Mouse (Mus musculus) urinary bladder, postnatal 4 days (tissue): ENCODE data around the gene Olfr1256.

Experiments used
- DNase-seq, 2 experiments: peaks; one replicate each; pipeline ENCODE4 v3.0.0; 2021 to 2022; ENCODE audit warnings: low spot score in 2 of 2

Olfr1256 gene

GRCm38 (mm10) chr2:89841455-89841854 lies at the start of gene Olfr1256:
Gene Olfr1256 (minus strand): TSS chr2:89841555.
- no peak for DNase-seq

DNA sequence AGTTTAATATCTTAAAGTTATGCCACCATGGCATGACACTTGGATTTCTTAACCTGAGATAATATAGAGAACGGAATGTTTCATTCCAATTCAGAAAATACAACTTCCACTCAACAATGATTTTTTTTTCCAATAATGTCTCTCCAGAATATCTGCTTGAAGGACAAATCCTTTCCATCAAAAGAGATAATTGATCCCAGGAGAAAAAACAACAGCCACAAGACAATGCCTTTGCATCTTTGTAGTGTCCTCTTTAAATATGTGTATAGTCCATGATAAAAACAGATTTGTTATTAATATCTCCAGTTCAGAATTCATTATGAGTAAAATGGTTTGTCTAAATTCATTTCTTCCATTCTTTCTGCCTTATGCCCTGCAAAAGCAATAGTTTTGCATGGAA lies 36.8 kb upstream of the Olfr1256 start, which contains the start of gene Olfr1257:
Olfr1257 (plus strand) TSS at position 301 of the 400 bp plus-strand sequence.
- no peak for DNase-seq

DNA sequence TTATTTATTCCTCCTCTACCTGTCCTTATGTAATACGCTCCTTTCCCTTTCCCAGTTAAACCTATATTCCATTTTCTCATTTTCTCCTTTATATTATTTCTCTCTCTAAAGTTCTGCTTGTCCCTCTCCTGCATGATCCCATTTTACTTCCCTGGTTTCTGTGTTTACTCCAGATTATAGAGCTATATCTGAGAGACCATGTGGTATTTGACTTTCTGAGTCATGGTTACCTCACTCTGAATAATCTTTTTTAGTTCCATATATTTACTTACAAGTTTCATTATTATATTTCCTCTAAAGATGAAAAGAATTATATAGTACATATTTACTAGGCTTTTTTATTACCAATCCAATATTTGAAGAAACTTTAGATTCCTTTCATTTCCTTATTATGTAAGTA lies 7.9 kb upstream of the Olfr1256 start:
- no peak for DNase-seq

GRCm38 (mm10) chr2:89848105-89848504 lies 6.8 kb upstream of the Olfr1256 start, which contains the start of gene Olfr48:
Gene Olfr48 (minus strand): TSS chr2:89848205.
- DNase-seq, result no peak

- no peak for DNase-seq
These were observed 21.1 kb downstream of the Olfr1256 start for GRCm38 (mm10) chr2:89820216-89820615.

DNA sequence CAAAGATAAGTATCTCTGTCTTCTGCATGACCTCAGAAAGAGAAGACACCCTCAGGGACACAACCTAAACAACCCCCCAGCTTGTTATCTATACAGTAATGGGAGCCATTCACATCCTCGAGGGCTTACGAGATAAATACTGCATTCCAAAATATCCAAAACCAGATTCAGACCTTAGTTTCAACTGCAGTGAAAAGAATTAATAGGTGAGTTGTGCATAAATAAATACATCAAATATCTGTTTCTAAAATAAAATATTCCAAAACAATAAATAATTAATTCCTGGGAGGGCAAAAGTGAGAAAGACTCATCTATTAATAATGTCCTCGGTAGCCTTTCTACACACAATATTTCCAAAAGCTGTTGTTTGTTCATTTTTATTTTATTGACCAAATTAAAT lies 29.6 kb downstream of the Olfr1256 start, which contains the start of gene Olfr1255:
Olfr1255 (plus strand) TSS at position 301 of the 400 bp plus-strand sequence.
- no peak for DNase-seq

- no peak for DNase-seq
These were observed 30.6 kb downstream of the Olfr1256 start for GRCm38 (mm10) chr2:89810751-89811150.

DNA sequence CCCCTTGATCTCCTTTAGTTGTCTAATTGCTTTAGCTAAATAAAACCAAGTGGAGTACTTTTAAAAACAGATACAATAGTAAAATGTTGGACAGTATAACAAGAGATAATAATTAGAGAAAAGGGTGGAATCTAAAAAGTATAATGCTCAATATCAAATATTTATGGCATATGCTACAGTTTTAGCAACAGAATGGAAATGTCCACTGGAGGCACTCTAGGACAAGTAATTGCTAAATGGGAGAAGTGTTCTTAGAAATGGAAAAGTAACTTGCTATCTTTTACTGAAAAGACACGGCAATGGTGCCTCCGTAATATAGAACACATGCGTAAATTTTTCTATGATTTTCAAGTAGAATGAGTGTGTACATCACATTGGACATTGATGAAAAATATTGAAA lies 41.8 kb downstream of the Olfr1256 start:
- DNase-seq, result no peak

DNA sequence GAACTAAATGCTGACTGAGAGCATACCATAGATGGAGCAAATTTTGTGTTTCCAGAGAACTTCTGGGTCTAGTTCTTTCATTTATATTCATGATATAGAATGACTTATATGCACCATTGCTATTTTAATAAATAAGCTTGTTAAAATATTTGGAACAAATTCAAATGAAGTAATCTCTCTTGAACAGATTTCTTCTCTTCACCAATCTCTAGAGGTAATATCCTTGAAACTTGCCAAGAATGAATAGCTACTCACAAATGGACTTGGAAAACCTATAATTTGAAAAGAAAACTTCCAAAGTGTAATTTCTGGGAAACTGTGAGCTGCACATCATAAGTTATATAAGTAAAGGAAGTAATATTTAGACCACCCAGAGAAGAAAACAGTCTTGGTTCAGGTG lies 47.8 kb downstream of the Olfr1256 start, which contains the start of gene Olfr1254:
Olfr1254 (minus strand) TSS at position 101 of the 400 bp plus-strand sequence.
- no peak for DNase-seq
